In the genomic region with DNA sequence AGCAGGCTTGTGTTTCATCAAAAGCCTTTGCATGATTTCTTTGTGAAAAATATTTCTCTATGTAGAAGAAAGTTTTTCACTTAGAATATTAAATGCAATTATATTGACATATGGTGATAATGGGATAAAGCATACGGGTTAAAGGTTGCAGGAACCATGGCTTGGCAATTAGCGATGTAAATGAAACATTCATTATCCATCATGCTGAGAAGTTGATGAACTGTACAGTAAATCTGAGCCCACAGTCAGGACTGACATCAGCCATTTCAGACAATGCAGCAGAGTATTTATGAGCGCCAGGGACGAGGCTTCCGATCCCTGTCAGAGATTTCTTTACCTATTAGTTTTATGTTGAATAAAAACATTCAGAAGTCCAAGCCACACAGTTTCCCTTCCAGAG, we compare ENCODE assay signal across 23 mouse cellular contexts.
A peak's percentile ranks its signal among the peaks of the same experiment; 100 is the strongest.
DNase-seq lines count a peak whose midpoint lies in the region; ATAC-seq lines count a peak whose summit lies in the region.
"Had no signal": no experiment of that assay in that cellular context is flagged by ENCODE, and none has a peak within 500 bp of the region (broad histone marks: within the 10 kb centered on the region; RNA-seq: fewer than 3 reads in every experiment).

No protein-coding gene starts in this region.

- H3K4me3 ChIP-seq in hindbrain, embryonic 12.5 days: no peak overlapping the region

- DNase-seq in Muller cell, postnatal 12 days (ENCODE audit: inconsistent ontology term): peak; percentile 9
- DNase-seq in retina, embryonic 14.5 days (ENCODE audit: low spot score): peak; percentile 62
- DNase-seq in retina, postnatal 1 day: peak; percentile 65
- no peak for DNase-seq in c-Kit-positive CD71-positive TER-119-positive erythroid progenitor cells, embryonic 14.5 days (ENCODE audit: low spot score)
- DNase-seq in kidney, postnatal 36 days: no peak
- DNase-seq: adrenal gland, adult 2 months; adrenal gland, adult 8-10 months; adrenal gland, postnatal 10 days; adrenal gland, postnatal 14 days; adrenal gland, postnatal 25 days; adrenal gland, postnatal 36 days; B cell, adult 2 months; cerebellum, adult 11 months; cerebellum, adult 11-12 months; cerebellum, adult 18-20 months; cerebellum, adult 2 months; cerebellum, adult 8-10 months had no signal

- H3K4me1 ChIP-seq in hindbrain, embryonic 12.5 days: peaks cover 3% of the 10 kb centered on the region; the same call in 1 of the 2 replicates

- WGBS in hindbrain, embryonic 12.5 days: 79% methylated on average over 5 of the region's 5 CpGs

- no peak for ATAC-seq in hindbrain, embryonic 12.5 days (ENCODE audit: low FRiP score)
- ATAC-seq: activated CD4-positive, CD25-positive, alpha-beta regulatory T cell, adult 4 months; CD4-positive, CD25-positive, alpha-beta regulatory T cell, adult 4 months; Patski had no signal

- H3K4me2 ChIP-seq in hindbrain, embryonic 12.5 days (replicated peaks): no peak overlapping the region

- H3K27ac ChIP-seq in hindbrain, embryonic 12.5 days: no peak overlapping the region

- no peaks in the 10 kb centered on the region for H3K9me3 ChIP-seq in hindbrain, embryonic 12.5 days (replicated peaks)
- H3K9me3 ChIP-seq: G1E had no signal

- H3K27me3 ChIP-seq in hindbrain, embryonic 12.5 days: no peaks in the 10 kb centered on the region
- H3K27me3 ChIP-seq: CH12.LX had no signal

- H3K36me3 ChIP-seq in hindbrain, embryonic 12.5 days: no peaks in the 10 kb centered on the region
- H3K36me3 ChIP-seq: G1E had no signal

- H3K9ac ChIP-seq in hindbrain, embryonic 12.5 days: no peak overlapping the region

Comparison
In these comparisons a context has a peak if more than half of its experiments do, and no peak if none do; other contexts are left out.
1. DNase-seq: peak in Muller cell, postnatal 12 days (single experiment), retina, embryonic 14.5 days (single experiment) and retina, postnatal 1 day (single experiment); none in c-Kit-positive CD71-positive TER-119-positive erythroid progenitor cells, embryonic 14.5 days (single experiment) and kidney, postnatal 36 days (0 of 2).